Mouse (Mus musculus): ENCODE data around the gene Gen1. TPM values are rescaled to one million over a fixed set of nuclear protein-coding genes. Genes with fewer than 3 reads are reported as not detected.

Gen1 gene
- total and polyA plus RNA-seq, 2 experiments from 2014 or later, result 0.51 to 0.99 TPM

- TF ChIP-seq CTCF (IDR thresholded peaks at IDR 0.05), result no peak
- Histone ChIP-seq H3K27me3 (ENCODE audit: insufficient read depth, low read length) (no peaks in the 10 kb centered on the region; the same call in 1 of the 2 replicates), H3K4me2 (ENCODE audit: low read depth, low read length, poor library complexity, severe bottlenecking) (no peak overlapping the region), H3K9ac (replicated peaks; ENCODE audit: low read length, poor library complexity, severe bottlenecking) (no peak overlapping the region), H3K4me1 (ENCODE audit: insufficient read depth, low read length) (no peaks in the 10 kb centered on the region), H3K9me3 (ENCODE audit: low read length) (no peaks in the 10 kb centered on the region), H3K4me3 (ENCODE audit: low read depth, low read length) (no peak overlapping the region), H3K36me3 (ENCODE audit: insufficient read depth, low read length) (no peaks in the 10 kb centered on the region), H3K27ac (ENCODE audit: low read depth, low read length) (no peak overlapping the region)
- ATAC-seq (ENCODE audit: low FRiP score), result no peak
- 94% methylated on average over 1 of the region's 1 CpGs for WGBS
- DNase-seq (ENCODE audit: low spot score), result no peak
These were observed 70.6 kb downstream of the Gen1 start for GRCm38 (mm10) chr12:11195031-11195430.

Small RNA genes lying within 50 kb of the gene (microRNA-seq; reads per million reads assigned to microRNA genes)
- gene Mir7675 (ENCODE audit: borderline number of aligned reads), result not detected

Other genes with a start within 250 kb of the Gen1 start
- gene Kcns3, start 114.7 kb downstream of the Gen1 start, total RNA-seq (2014; rRNA removed), result 0.44 and 1.8 TPM in 2 replicates
- 0.49 and 0.65 TPM in 2 replicates for gene Kcns3, start 114.7 kb downstream of the Gen1 start, polyA plus RNA-seq (2015; fragmentation: Nextera tagmentation; extraction: Ambion mirVana)
- gene Msgn1, start 56.8 kb downstream of the Gen1 start, total RNA-seq (2014; rRNA removed), result not detected in 2 replicates
- not detected in 2 replicates for gene Msgn1, start 56.8 kb downstream of the Gen1 start, polyA plus RNA-seq (2015; fragmentation: Nextera tagmentation; extraction: Ambion mirVana)
- gene Smc6, start 85 bp upstream of the Gen1 start, total RNA-seq (2014; rRNA removed), result 22.4 and 24.4 TPM in 2 replicates
- 99.8 and 103 TPM in 2 replicates for gene Smc6, start 85 bp upstream of the Gen1 start, polyA plus RNA-seq (2015; fragmentation: Nextera tagmentation; extraction: Ambion mirVana)
- gene Vsnl1, start 170.8 kb upstream of the Gen1 start, total RNA-seq (2014; rRNA removed), result 208 and 234 TPM in 2 replicates
- gene Vsnl1, start 170.8 kb upstream of the Gen1 start, polyA plus RNA-seq (2015; fragmentation: Nextera tagmentation; extraction: Ambion mirVana), result 286 and 288 TPM in 2 replicates
- gene Rad51ap2, start 190.3 kb upstream of the Gen1 start, total RNA-seq (2014; rRNA removed), result 0.49 and 0.85 TPM in 2 replicates
- gene Rad51ap2, start 190.3 kb upstream of the Gen1 start, polyA plus RNA-seq (2015; fragmentation: Nextera tagmentation; extraction: Ambion mirVana), result 0.67 and 0.81 TPM in 2 replicates

Measured in midbrain, postnatal 0 days (tissue).